Mouse (Mus musculus): ENCODE measurements around the gene Vmn1r83. TPM values are rescaled to one million over a fixed set of nuclear protein-coding genes. Genes with fewer than 3 reads are reported as not detected.

Vmn1r83 gene
- not detected in 2 replicates for polyA plus RNA-seq (2012; rRNA removed)

GRCm38 (mm10) chr7:12329381-12329780, at the start of gene Vmn1r83:
Gene Vmn1r83, minus strand, starts transcription at chr7:12329481.

GRCm38 (mm10) chr7:12369173-12369572, 39.9 kb upstream of the Vmn1r83 start, which contains the start of gene Vmn1r84:
Gene Vmn1r84, minus strand, starts transcription at chr7:12369273.

GRCm38 (mm10) chr7:12300130-12300529, 29.2 kb downstream of the Vmn1r83 start, which contains the start of gene Vmn1r82:
Gene Vmn1r82, plus strand, starts transcription at chr7:12300430.

Other genes starting within 250 kb of the Vmn1r83 start
- not detected in 2 replicates for gene Vmn1r78, start 179.2 kb downstream of the Vmn1r83 start, polyA plus RNA-seq (2012; rRNA removed)
- not detected in 2 replicates for gene Vmn1r79, start 158.2 kb downstream of the Vmn1r83 start, polyA plus RNA-seq (2012; rRNA removed)
- gene Vmn1r80, start 140.2 kb downstream of the Vmn1r83 start, polyA plus RNA-seq (2012; rRNA removed), result not detected in 2 replicates
- not detected in 2 replicates for gene Vmn1r81, start 61.2 kb downstream of the Vmn1r83 start, polyA plus RNA-seq (2012; rRNA removed)
- not detected in 2 replicates for gene Vmn1r82, start 29.1 kb downstream of the Vmn1r83 start, polyA plus RNA-seq (2012; rRNA removed)
- gene Vmn1r84, start 39.8 kb upstream of the Vmn1r83 start, polyA plus RNA-seq (2012; rRNA removed), result not detected in 2 replicates
- gene Zfp551, start 93.3 kb upstream of the Vmn1r83 start, polyA plus RNA-seq (2012; rRNA removed), result 0.16 and 0.48 TPM in 2 replicates
- gene Zfp606, start 148.8 kb upstream of the Vmn1r83 start, polyA plus RNA-seq (2012; rRNA removed), result 1.0 and 1.1 TPM in 2 replicates
- gene 2900092C05Rik, start 183.0 kb upstream of the Vmn1r83 start, polyA plus RNA-seq (2012; rRNA removed), result not detected in 2 replicates